Mouse (Mus musculus) hematopoietic multipotent progenitor cell, adult 10-12 weeks (in vitro differentiated cells): ENCODE measurements around the gene Knop1. TPM values are rescaled to one million over a fixed set of nuclear protein-coding genes. Genes with fewer than 3 reads are reported as not detected.

ENCODE experiments used
- polyA plus RNA-seq: library from polyadenylated mRNA; stranded (reverse); fragments of >175 nt; gene quantifications from 2 replicates; pipeline ENCODE4 v1.2.3, GENCODE M21; 2012; ENCODE audit warnings: low replicate concordance

Knop1 gene
- 3.2 and 8.5 TPM in 2 replicates for polyA plus RNA-seq

DNA sequence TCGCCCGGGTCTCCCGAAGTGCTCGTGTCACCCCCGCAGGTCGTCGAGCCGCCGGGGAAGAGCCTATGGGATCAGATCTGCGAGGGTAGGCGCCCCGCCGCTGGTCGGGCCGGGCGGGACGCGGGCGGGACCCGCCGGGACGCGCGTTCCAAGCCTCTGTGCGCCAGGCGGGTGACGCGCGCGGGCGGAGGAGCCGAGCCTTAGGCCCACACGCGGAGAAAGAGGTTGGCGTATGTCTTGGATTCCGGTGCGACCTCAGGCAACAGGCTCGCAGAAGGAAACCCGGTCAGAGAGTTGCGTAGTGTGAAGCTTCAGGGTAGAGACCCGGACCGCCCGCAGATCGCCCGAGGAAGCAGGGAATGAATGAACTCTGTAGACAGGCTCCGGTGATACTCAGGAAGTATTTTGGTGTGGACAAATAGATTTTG is at the start of gene Knop1:
TSS of gene Knop1 (minus strand) at position 378 of the 428 bp plus-strand sequence.

DNA sequence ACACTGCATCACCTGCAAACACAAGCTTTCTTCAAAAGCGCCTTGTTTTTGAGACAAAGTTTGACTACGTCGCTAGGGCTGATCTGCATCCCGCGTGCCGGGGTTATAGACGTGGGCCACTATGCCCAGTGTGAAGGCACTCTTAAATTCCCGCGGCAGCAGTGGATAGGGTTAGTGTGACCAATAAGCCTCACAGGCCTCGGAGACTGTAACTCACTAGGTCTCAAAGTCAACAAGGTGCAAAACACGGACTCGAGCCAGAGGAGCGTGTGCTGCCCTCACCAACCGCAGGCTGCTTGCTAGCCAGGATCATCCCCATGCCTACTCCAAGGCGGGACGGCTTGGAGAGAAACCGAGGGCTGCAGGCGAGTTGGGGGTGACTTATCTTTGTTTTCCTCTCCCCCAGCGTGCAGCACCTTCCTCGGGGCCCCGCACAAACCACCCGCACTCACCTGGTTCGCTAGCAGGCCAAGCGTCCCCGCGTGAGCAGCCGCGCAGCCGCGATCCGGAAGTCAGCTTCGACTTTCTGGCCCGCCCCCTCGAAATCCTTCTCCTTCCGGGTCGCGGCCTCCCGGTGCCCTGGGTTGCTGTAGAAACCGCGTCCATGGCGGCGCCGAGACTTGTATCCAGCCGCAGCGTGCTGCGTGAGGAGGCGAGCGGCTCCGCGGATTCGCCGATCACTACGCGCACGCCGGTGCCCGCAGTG is 730 bp downstream of the Knop1 start, which contains the start of gene Iqck:
TSS of gene Iqck (plus strand) at position 582 of the 706 bp plus-strand sequence.

Other genes starting within 250 kb of the Knop1 start
- gene Gde1, start 150.5 kb downstream of the Knop1 start, polyA plus RNA-seq = 28.0 and 36.3 TPM in 2 replicates
- gene Ccp110, start 143.7 kb downstream of the Knop1 start, polyA plus RNA-seq = 0.33 and 0.94 TPM in 2 replicates
- 8.9 and 18.0 TPM in 2 replicates for gene Vps35l, start 116.0 kb downstream of the Knop1 start, polyA plus RNA-seq
- 0.15 and 0.17 TPM in 2 replicates for gene Iqck, start 502 bp downstream of the Knop1 start, polyA plus RNA-seq
- 0.16 and 0.81 TPM in 2 replicates for gene Gprc5b, start 139.0 kb upstream of the Knop1 start, polyA plus RNA-seq